ENCODE assay signal across 11 mouse cellular contexts in the genomic region with DNA sequence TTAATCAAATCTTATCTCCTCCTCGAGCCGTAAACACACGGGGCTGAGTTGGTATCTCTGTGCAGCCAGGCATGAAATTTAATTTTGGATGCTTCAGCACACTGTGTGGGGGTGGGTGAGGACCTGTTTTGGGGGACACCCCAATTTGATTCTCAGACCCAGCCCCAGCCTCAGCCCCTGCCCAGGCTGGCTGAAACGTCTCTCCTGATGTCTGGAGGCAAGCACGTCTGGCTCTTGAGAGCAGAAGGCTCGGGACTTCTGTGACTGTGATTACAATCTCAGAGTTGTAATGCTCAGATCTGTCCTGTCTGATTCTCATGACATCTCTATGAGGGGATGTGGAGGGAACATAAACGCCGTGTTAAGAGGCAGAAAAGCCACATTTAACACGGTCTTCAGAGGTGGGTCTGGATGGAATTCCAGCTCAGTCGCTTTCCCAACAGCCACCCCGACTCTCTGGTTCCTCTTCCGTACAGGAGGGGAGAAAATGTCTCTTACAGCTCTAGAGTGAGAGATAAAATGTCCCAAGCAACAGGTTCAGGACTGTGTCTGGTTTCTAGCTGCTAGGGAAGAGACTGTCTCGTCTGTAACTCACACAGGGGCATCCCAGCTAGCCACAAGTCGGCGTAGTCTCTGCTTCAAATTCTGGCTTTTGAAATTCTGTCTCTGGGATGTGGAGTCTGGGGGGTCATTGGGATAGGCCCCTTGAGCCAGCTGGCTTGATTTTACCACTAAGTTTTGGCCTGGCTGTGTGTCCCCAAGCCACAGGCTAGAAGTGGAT. TPM values are rescaled to one million over a fixed set of nuclear protein-coding genes. Genes with fewer than 3 reads are reported as not detected.
A peak's percentile ranks its signal among the peaks of the same experiment; 100 is the strongest.
DNase-seq lines count a peak whose midpoint lies in the region; ATAC-seq and TF ChIP-seq lines count a peak whose summit lies in the region.
"Had no signal": no experiment of that assay in that cellular context is flagged by ENCODE, and none has a peak within 500 bp of the region (broad histone marks: within the 10 kb centered on the region; RNA-seq: fewer than 3 reads in every experiment).

No protein-coding gene starts in this region.

- H3K9me3 ChIP-seq in heart, embryonic 13.5 days = no peaks in the 10 kb centered on the region
- no peaks in the 10 kb centered on the region for H3K9me3 ChIP-seq in hindbrain, embryonic 12.5 days (replicated peaks)
- H3K9me3 ChIP-seq in midbrain, embryonic 15.5 days = no peaks in the 10 kb centered on the region

- TF ChIP-seq CTCF in cerebellum, adult 2 months (IDR thresholded peaks at IDR 0.05; ENCODE audit: borderline replicate concordance, insufficient read depth, low read depth, low read length) = no peak
- TF ChIP-seq CTCF in lung, adult 2 months (IDR thresholded peaks at IDR 0.05; ENCODE audit: insufficient read depth, low read length) = no peak

- peak overlapping the region; percentile 33; the same call in 1 of the 2 replicates for H3K9ac ChIP-seq in heart, embryonic 13.5 days
- H3K9ac ChIP-seq in hindbrain, embryonic 12.5 days = peak overlapping the region; percentile 18; the same call in 1 of the 2 replicates
- 0 out of 2 replicates have a peak overlapping the region, but pooled peaks have one; percentile 8 for H3K9ac ChIP-seq in midbrain, embryonic 15.5 days
- H3K9ac ChIP-seq: liver, postnatal 0 days had no signal

- no peak for DNase-seq in heart, postnatal 36 days
- DNase-seq in embryo, embryonic 9.5 days (ENCODE audit: extremely low spot score) = peak; percentile 27
- DNase-seq in cerebellum, adult 2 months = no peak
- no peak for DNase-seq in Muller cell, postnatal 12 days (ENCODE audit: inconsistent ontology term)
- no peak for DNase-seq in lung, adult 2 months
- DNase-seq: liver, postnatal 0 days; thymus, postnatal 14 days had no signal

- no peak for ATAC-seq in heart, embryonic 13.5 days (ENCODE audit: extremely low read depth, insufficient number of reproducible peaks, low FRiP score, low TSS enrichment)
- peak; percentile 16 for ATAC-seq in hindbrain, embryonic 12.5 days (ENCODE audit: low FRiP score)
- ATAC-seq in midbrain, embryonic 15.5 days (replicated peaks) = peak; percentile 34; the same call in 1 of the 2 replicates
- ATAC-seq: liver, postnatal 0 days had no signal

- 30% methylated on average over 15 of the region's 15 CpGs for WGBS in heart, embryonic 13.5 days
- WGBS in hindbrain, embryonic 12.5 days = 23% methylated on average over 15 of the region's 15 CpGs
- 20% methylated on average over 15 of the region's 15 CpGs for whole genome bisulfite sequencing in midbrain, embryonic 15.5 days
- 24% methylated on average over 15 of the region's 15 CpGs for WGBS in cerebellum, adult 2 months
- 42% methylated on average over 15 of the region's 15 CpGs for WGBS in lung, adult 2 months

- intact Hi-C loops in heart, postnatal 36 days (cut with DNase I) = no loop called here

- H3K27ac ChIP-seq in heart, embryonic 13.5 days (replicated peaks) = no peak overlapping the region
- H3K27ac ChIP-seq in hindbrain, embryonic 12.5 days = peak overlapping the region; percentile 55
- H3K27ac ChIP-seq in midbrain, embryonic 15.5 days = peak overlapping the region; percentile 22; the same call in 1 of the 2 replicates
- H3K27ac ChIP-seq in cerebellum, adult 2 months (ENCODE audit: insufficient read depth, low read length) = no peak overlapping the region

- no peak overlapping the region for H3K4me3 ChIP-seq in heart, embryonic 13.5 days
- no peak overlapping the region for H3K4me3 ChIP-seq in hindbrain, embryonic 12.5 days
- no peak overlapping the region for H3K4me3 ChIP-seq in midbrain, embryonic 15.5 days
- H3K4me3 ChIP-seq in cerebellum, adult 2 months (replicated peaks; ENCODE audit: insufficient read depth, low read depth, low read length) = no peak overlapping the region
- H3K4me3 ChIP-seq in lung, adult 2 months (replicated peaks; ENCODE audit: extremely low read depth, low read depth, low read length) = no peak overlapping the region

- H3K36me3 ChIP-seq in heart, embryonic 13.5 days = no peaks in the 10 kb centered on the region
- H3K36me3 ChIP-seq in hindbrain, embryonic 12.5 days = no peaks in the 10 kb centered on the region
- H3K36me3 ChIP-seq in midbrain, embryonic 15.5 days (replicated peaks) = no peaks in the 10 kb centered on the region

- H3K4me2 ChIP-seq in heart, embryonic 13.5 days = peak overlapping the region; percentile 25
- H3K4me2 ChIP-seq in hindbrain, embryonic 12.5 days (replicated peaks) = peak overlapping the region; percentile 35
- peak overlapping the region; percentile 22 for H3K4me2 ChIP-seq in midbrain, embryonic 15.5 days

- H3K27me3 ChIP-seq in heart, embryonic 13.5 days (replicated peaks) = peaks cover 34% of the 10 kb centered on the region
- peaks cover 5% of the 10 kb centered on the region for H3K27me3 ChIP-seq in hindbrain, embryonic 12.5 days
- no peaks in the 10 kb centered on the region for H3K27me3 ChIP-seq in midbrain, embryonic 15.5 days (replicated peaks)
- peaks cover 2% of the 10 kb centered on the region; the same call in 1 of the 2 replicates for H3K27me3 ChIP-seq in cerebellum, adult 2 months (ENCODE audit: control insufficient read depth, insufficient read depth, low read length)

- H3K4me1 ChIP-seq in heart, embryonic 13.5 days = peaks cover 54% of the 10 kb centered on the region
- peaks cover 69% of the 10 kb centered on the region for H3K4me1 ChIP-seq in hindbrain, embryonic 12.5 days
- H3K4me1 ChIP-seq in midbrain, embryonic 15.5 days = peaks cover 59% of the 10 kb centered on the region
- H3K4me1 ChIP-seq in cerebellum, adult 2 months (ENCODE audit: control insufficient read depth, insufficient read depth, low read length) = no peaks in the 10 kb centered on the region
- no peaks in the 10 kb centered on the region for H3K4me1 ChIP-seq in lung, adult 2 months (ENCODE audit: control insufficient read depth, insufficient read depth, low read length)

- TF ChIP-seq POLR2A in cerebellum, adult 2 months (IDR thresholded peaks at IDR 0.05; ENCODE audit: borderline replicate concordance, insufficient read depth, low read length) = no peak
- TF ChIP-seq POLR2A in lung, adult 2 months (IDR thresholded peaks at IDR 0.05; ENCODE audit: borderline replicate concordance, extremely low read depth, low read depth, low read length) = no peak

RNA-seq across cellular contexts. Expression of gene Sdk2, which starts 50.5 kb away (rescaled TPM):
- 1.9 and 2.5 TPM in 2 replicates for polyA plus RNA-seq in heart, embryonic 13.5 days (2015; fragmentation: Nextera tagmentation; extraction: Ambion mirVana)
- total RNA-seq in heart, postnatal 36 days (2021) = 1 to 10 TPM; 1.1 to 2.6 TPM
- 6.4 and 7.1 TPM in 2 replicates for polyA plus RNA-seq in hindbrain, embryonic 12.5 days (2016; fragmentation: Nextera tagmentation; extraction: Ambion mirVana)
- 4.6 and 6.0 TPM in 2 replicates for polyA plus RNA-seq in midbrain, embryonic 15.5 days (2015; fragmentation: Nextera tagmentation; extraction: Ambion mirVana)
- polyA plus RNA-seq in cerebellum, adult 2 months (2012; rRNA removed) = 3.1 and 3.2 TPM in 2 replicates
- polyA plus RNA-seq in lung, adult 2 months (2012; rRNA removed) = 0.71 and 1.2 TPM in 2 replicates
- total RNA-seq: hematopoietic stem cell, adult 5-6 weeks had no signal

Comparison
In these comparisons a context has a peak if more than half of its experiments do, and no peak if none do; other contexts are left out.
1. H3K27ac ChIP-seq: peak in hindbrain, embryonic 12.5 days (single experiment) and midbrain, embryonic 15.5 days (single experiment); none in heart, embryonic 13.5 days (single experiment) and cerebellum, adult 2 months (single experiment).
2. Peak in every context shown above with its lines, with median percentiles within 50 percentile points of each other: H3K4me2 ChIP-seq and H3K9ac ChIP-seq.